Mouse (Mus musculus) ES-Bruce4 (cell line): ENCODE data around the gene Dbh. TPM values are rescaled to one million over a fixed set of nuclear protein-coding genes. Genes with fewer than 3 reads are reported as not detected.

ENCODE experiments used
- H3K27ac ChIP-seq: 2 replicates; pipeline ENCODE4 v1.5.1; 2012; ENCODE audit warnings: low read length, inconsistent platforms; ENCODE audit not compliant: insufficient read depth
- H3K27me3 ChIP-seq: 2 replicates; pipeline ENCODE4 v1.6.1; 2012; ENCODE audit warnings: mild to moderate bottlenecking, low read length, inconsistent platforms; ENCODE audit not compliant: control insufficient read depth, poor library complexity, insufficient read depth, severe bottlenecking
- H3K36me3 ChIP-seq: 2 replicates; pipeline ENCODE4 v1.6.1; 2012; ENCODE audit warnings: inconsistent platforms, mild to moderate bottlenecking, low read length, moderate library complexity; ENCODE audit not compliant: control insufficient read depth, poor library complexity, insufficient read depth, severe bottlenecking
- H3K4me1 ChIP-seq: one replicate; pipeline ENCODE4 v1.8.1; 2011; ENCODE audit warnings: low read length; ENCODE audit not compliant: control insufficient read depth, insufficient read depth
- H3K4me3 ChIP-seq: 2 replicates; pipeline ENCODE4 v1.5.1; 2011; ENCODE audit warnings: low read depth, mild to moderate bottlenecking, low read length
- H3K9ac ChIP-seq: 2 replicates; pipeline ENCODE4 v1.6.1; 2012; ENCODE audit warnings: low read depth, mild to moderate bottlenecking, inconsistent platforms; ENCODE audit not compliant: poor library complexity, severe bottlenecking
- H3K9me3 ChIP-seq: replicated peaks from 2 replicates; pipeline ENCODE4 v1.6.1; 2012; ENCODE audit warnings: mild to moderate bottlenecking, low read length, inconsistent platforms; ENCODE audit not compliant: control insufficient read depth, poor library complexity, insufficient read depth, severe bottlenecking
- CTCF ChIP-seq: IDR thresholded peaks from one replicate; pipeline ENCODE4 v1.8.1; 2011; ENCODE audit warnings: low read depth, low read length
- EP300 ChIP-seq: IDR thresholded peaks from 2 replicates; pipeline ENCODE4 v1.6.1; 2011; ENCODE audit warnings: low read depth, low read length; ENCODE audit not compliant: insufficient read depth
- POLR2A ChIP-seq: IDR thresholded peaks from one replicate; pipeline ENCODE4 v1.8.1; 2011; ENCODE audit warnings: low read length; ENCODE audit not compliant: insufficient read depth
- polyA plus RNA-seq: library from polyadenylated mRNA; stranded (reverse); fragments of >200 nt; gene quantifications from 2 replicates; pipeline ENCODE4 v1.2.4, GENCODE M21; 2011; ENCODE audit warnings: low read depth; ENCODE audit not compliant: missing spikeins, insufficient read depth, insufficient read length

The Dbh gene
- polyA plus RNA-seq, 1 experiment = not detected

- H3K9me3 ChIP-seq = no peaks in the 10 kb centered on the region
- no peak overlapping the region for H3K4me3 ChIP-seq
- no peak for TF ChIP-seq EP300
- no peak for TF ChIP-seq CTCF
- TF ChIP-seq POLR2A = no peak
- no peaks in the 10 kb centered on the region for H3K36me3 ChIP-seq
- H3K27me3 ChIP-seq = no peaks in the 10 kb centered on the region
- H3K9ac ChIP-seq = no peak overlapping the region
- H3K4me1 ChIP-seq = no peaks in the 10 kb centered on the region
- no peak overlapping the region for H3K27ac ChIP-seq
Measured at GRCm38 (mm10) chr2:27229481-27230105, 64.6 kb downstream of the Dbh start.

GRCm38 (mm10) chr2:27232376-27232775, 67.3 kb downstream of the Dbh start:
- H3K4me1 ChIP-seq = no peaks in the 10 kb centered on the region
- TF ChIP-seq EP300 (no peak), POLR2A (no peak)
- H3K36me3 ChIP-seq = no peaks in the 10 kb centered on the region
- no peak overlapping the region for H3K4me3 ChIP-seq
- no peak overlapping the region for H3K9ac ChIP-seq
- no peaks in the 10 kb centered on the region for H3K27me3 ChIP-seq
- H3K9me3 ChIP-seq = no peaks in the 10 kb centered on the region
- no peak overlapping the region for H3K27ac ChIP-seq

Other genes starting within 250 kb of the Dbh start
- 47.7 and 62.5 TPM in 2 replicates for gene Surf2, start 248.9 kb upstream of the Dbh start, polyA plus RNA-seq
- 40.6 and 41.1 TPM in 2 replicates for gene Surf1, start 248.7 kb upstream of the Dbh start, polyA plus RNA-seq
- gene Surf4, start 231.3 kb upstream of the Dbh start, polyA plus RNA-seq = 109 and 122 TPM in 2 replicates
- not detected in 2 replicates for gene Stkld1, start 231.2 kb upstream of the Dbh start, polyA plus RNA-seq
- 58.6 and 62.4 TPM in 2 replicates for gene Rexo4, start 200.8 kb upstream of the Dbh start, polyA plus RNA-seq
- gene Adamts13, start 191.8 kb upstream of the Dbh start, polyA plus RNA-seq = not detected in 2 replicates
- gene Cacfd1, start 155.3 kb upstream of the Dbh start, polyA plus RNA-seq = 17.5 and 17.8 TPM in 2 replicates
- gene Slc2a6, start 137.2 kb upstream of the Dbh start, polyA plus RNA-seq = 1.5 and 3.9 TPM in 2 replicates
- not detected in 2 replicates for gene Mymk, start 93.1 kb upstream of the Dbh start, polyA plus RNA-seq
- not detected in 2 replicates for gene Adamtsl2, start 85.9 kb upstream of the Dbh start, polyA plus RNA-seq
- 0.52 and 0.67 TPM in 2 replicates for gene Fam163b, start 22.7 kb upstream of the Dbh start, polyA plus RNA-seq
- not detected in 2 replicates for gene Sardh, start 83.1 kb downstream of the Dbh start, polyA plus RNA-seq